Mouse (Mus musculus) heart, postnatal 0 days (tissue): ENCODE results near the gene Abcc4. TPM values are rescaled to one million over a fixed set of nuclear protein-coding genes. Genes with fewer than 3 reads are reported as not detected.

Experiments
- ATAC-seq: fragments of 200-750 bp; cut with Nextera tagmentation; 2 replicates; pipeline ENCODE4 v1.8.0; 2017; ENCODE audit warnings: low read depth, moderate number of reproducible peaks, moderate library complexity; ENCODE audit not compliant: insufficient read depth
- DNase-seq: peaks from one replicate; pipeline ENCODE4 v3.0.0-alpha.2; 2016; ENCODE audit warnings: low spot score
- H3K27ac ChIP-seq: fragments of 300-500 bp; sonication (generic); 2 replicates; pipeline ENCODE4 v1.5.1; 2014; ENCODE audit warnings: low read depth, mild to moderate bottlenecking
- H3K27me3 ChIP-seq: fragments of 300-500 bp; sonication (generic); 2 replicates; pipeline ENCODE4 v1.6.1; 2014; ENCODE audit warnings: low read length, mixed read lengths; ENCODE audit not compliant: control insufficient read depth, insufficient read depth
- H3K36me3 ChIP-seq: fragments of 300-500 bp; sonication (generic); replicated peaks from 2 replicates; pipeline ENCODE4 v1.6.1; 2014; ENCODE audit warnings: low read length, mixed read lengths; ENCODE audit not compliant: control insufficient read depth, insufficient read depth
- H3K4me1 ChIP-seq: fragments of 300-500 bp; sonication (generic); 2 replicates; pipeline ENCODE4 v1.6.1; 2014; ENCODE audit warnings: antibody characterized with exemption; ENCODE audit not compliant: control insufficient read depth, insufficient read depth
- H3K4me2 ChIP-seq: fragments of 300-500 bp; sonication (generic); 2 replicates; pipeline ENCODE4 v1.6.1; 2014; ENCODE audit warnings: low read depth, mild to moderate bottlenecking, low read length, moderate library complexity
- H3K4me3 ChIP-seq: fragments of 300-500 bp; sonication (generic); 2 replicates; pipeline ENCODE4 v1.5.1; 2014; ENCODE audit warnings: low read depth, low read length
- H3K9ac ChIP-seq: fragments of 300-500 bp; sonication (generic); replicated peaks from 2 replicates; pipeline ENCODE4 v1.6.1; 2014; ENCODE audit warnings: low read depth, low read length, mixed read lengths
- H3K9me3 ChIP-seq: fragments of 300-500 bp; sonication (generic); replicated peaks from 2 replicates; pipeline ENCODE4 v1.6.1; 2016; ENCODE audit warnings: low read length; ENCODE audit not compliant: control insufficient read depth
- CTCF ChIP-seq: IDR thresholded peaks from 2 replicates; pipeline ENCODE4 v1.5.1; 2016; ENCODE audit warnings: antibody characterized with exemption, control low read depth, low read depth
- EP300 ChIP-seq: IDR thresholded peaks from 2 replicates; pipeline ENCODE4 v1.6.1; 2016; ENCODE audit warnings: antibody characterized with exemption, low read depth
- WGBS: fragments of 180-500 bp; shearing (Covaris S2); extraction: QIAGEN DNeasy Blood & Tissue Kit; methylation state at CpG from one replicate; pipeline ENCODE4 v1.1.7; 2014; 5-methylcytosine and 5-hydroxymethylcytosine counted together
- polyA plus RNA-seq: library from polyadenylated mRNA; unstranded; fragments of >200 nt; fragmentation: Nextera tagmentation; extraction: Ambion mirVana; gene quantifications from 2 replicates; pipeline ENCODE4 v1.2.1, GENCODE M21; 2015
- total RNA-seq: library from RNA; depleted of rRNA; stranded (reverse); fragments of >200 nt; gene quantifications from 2 replicates; pipeline ENCODE4 v1.2.3, GENCODE M21; 2014; ENCODE audit warnings: low replicate concordance

Abcc4 gene
- total and polyA plus RNA-seq, 2 experiments from 2014 or later: 0.83 to 2.0 TPM

GRCm38 (mm10) chr14:118657673-118658327 is 48.2 kb downstream of the Abcc4 start:
- Histone ChIP-seq H3K4me2 (peak overlapping the region; percentile 10), H3K36me3 (no peaks in the 10 kb centered on the region), H3K27ac (peak overlapping the region; percentile 46; the same call in 1 of the 2 replicates), H3K9me3 (no peaks in the 10 kb centered on the region), H3K4me3 (no peak overlapping the region), H3K9ac (no peak overlapping the region), H3K4me1 (no peaks in the 10 kb centered on the region), H3K27me3 (0 out of 2 replicates have a peak, but pooled peaks cover 2% of the 10 kb centered on the region)
- 77% methylated on average over 20 of the region's 20 CpGs for WGBS
- ATAC-seq: no peak
- TF ChIP-seq EP300 (no peak), CTCF (no peak)
- DNase-seq: no peak

GRCm38 (mm10) chr14:118657206-118657605 is 48.8 kb downstream of the Abcc4 start:
- H3K4me2 ChIP-seq: no peak overlapping the region
- no peak overlapping the region for H3K27ac ChIP-seq
- TF ChIP-seq EP300: no peak
- TF ChIP-seq CTCF: no peak
- no peaks in the 10 kb centered on the region for H3K9me3 ChIP-seq
- 0 out of 2 replicates have a peak, but pooled peaks cover 2% of the 10 kb centered on the region for H3K27me3 ChIP-seq
- no peak overlapping the region for H3K9ac ChIP-seq
- DNase-seq: no peak
- no peak for ATAC-seq
- WGBS: 47% methylated on average over 4 of the region's 4 CpGs
- no peaks in the 10 kb centered on the region for H3K4me1 ChIP-seq
- no peaks in the 10 kb centered on the region for H3K36me3 ChIP-seq
- no peak overlapping the region for H3K4me3 ChIP-seq

GRCm38 (mm10) chr14:118656036-118656435 is 50.0 kb downstream of the Abcc4 start:
- DNase-seq (no peak), ATAC-seq (no peak)
- no peak overlapping the region for H3K4me3 ChIP-seq
- TF ChIP-seq CTCF (no peak), EP300 (no peak)
- H3K27ac ChIP-seq: no peak overlapping the region
- 69% methylated on average over 7 of the region's 7 CpGs for WGBS
- H3K4me2 ChIP-seq: no peak overlapping the region
- no peaks in the 10 kb centered on the region for H3K9me3 ChIP-seq
- H3K27me3 ChIP-seq: 0 out of 2 replicates have a peak, but pooled peaks cover 2% of the 10 kb centered on the region
- H3K4me1 ChIP-seq: no peaks in the 10 kb centered on the region
- no peak overlapping the region for H3K9ac ChIP-seq
- H3K36me3 ChIP-seq: no peaks in the 10 kb centered on the region

- no peaks in the 10 kb centered on the region for H3K4me1 ChIP-seq
- 0 out of 2 replicates have a peak, but pooled peaks cover 2% of the 10 kb centered on the region for H3K27me3 ChIP-seq
- no peak overlapping the region for H3K4me3 ChIP-seq
- no peaks in the 10 kb centered on the region for H3K36me3 ChIP-seq
- H3K9ac ChIP-seq: no peak overlapping the region
- no peak overlapping the region for H3K27ac ChIP-seq
- ATAC-seq (no peak), DNase-seq (no peak)
- TF ChIP-seq EP300: no peak
- no peak for TF ChIP-seq CTCF
- no peak overlapping the region for H3K4me2 ChIP-seq
- WGBS: 68% methylated on average over 2 of the region's 2 CpGs
- no peaks in the 10 kb centered on the region for H3K9me3 ChIP-seq
Measured at GRCm38 (mm10) chr14:118654903-118655302, 51.1 kb downstream of the Abcc4 start.

GRCm38 (mm10) chr14:118651704-118652439 is 54.1 kb downstream of the Abcc4 start:
- DNase-seq: no peak
- no peaks in the 10 kb centered on the region for H3K27me3 ChIP-seq
- H3K4me3 ChIP-seq: no peak overlapping the region
- WGBS: 87% methylated on average over 20 of the region's 20 CpGs
- no peak overlapping the region for H3K27ac ChIP-seq
- no peaks in the 10 kb centered on the region for H3K36me3 ChIP-seq
- no peaks in the 10 kb centered on the region for H3K4me1 ChIP-seq
- no peak overlapping the region for H3K9ac ChIP-seq
- H3K4me2 ChIP-seq: no peak overlapping the region
- no peaks in the 10 kb centered on the region for H3K9me3 ChIP-seq
- TF ChIP-seq EP300 (no peak), CTCF (no peak)
- ATAC-seq: no peak
